ENCODE assay signal across 8 mouse cellular contexts in the genomic region with DNA sequence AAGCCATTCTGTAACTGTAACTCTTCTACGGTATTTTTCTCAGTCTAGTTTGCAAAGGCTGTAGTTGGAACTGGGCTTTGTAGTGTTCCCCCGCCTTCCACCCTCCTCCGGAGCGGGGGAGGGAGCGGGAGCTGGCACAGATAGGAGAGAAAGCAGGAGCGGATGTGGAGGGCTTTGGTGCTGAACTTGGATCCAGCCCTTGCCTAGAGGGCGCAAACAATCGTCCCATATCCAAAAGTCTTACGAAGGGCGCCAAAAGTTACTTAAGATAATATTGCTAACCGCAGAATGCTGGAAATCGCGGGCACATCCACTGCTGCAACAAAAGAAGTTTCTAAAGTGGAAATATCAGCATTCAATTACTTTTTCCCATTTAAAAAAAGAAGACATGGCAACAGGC. TPM values are rescaled to one million over a fixed set of nuclear protein-coding genes. Genes with fewer than 3 reads are reported as not detected.
DNase-seq lines count a peak whose midpoint lies in the region; ATAC-seq lines count a peak whose summit lies in the region.

No protein-coding gene starts in this region.

- 0% methylated on average over 13 of the region's 13 CpGs for WGBS in forebrain, embryonic 12.5 days

- peak overlapping the region; percentile 84 for H3K27ac ChIP-seq in forebrain, embryonic 12.5 days

- intact Hi-C loops in heart, postnatal 25 days (cut with DNase I) = loop anchor here (2.0 to 5.0 kb wide), 2 partner anchors 42 to 94 kb away; no protein-coding TSS in a partner anchor

- peak; percentile 20 for DNase-seq in MN1 (ENCODE audit: low spot score)
- peak; percentile 78 for DNase-seq in adrenal gland, postnatal 25 days
- DNase-seq in heart, postnatal 25 days (ENCODE audit: low spot score) = peak; percentile 76
- peak; percentile 41 to 75 for DNase-seq in layer of hippocampus, postnatal 14 days (ENCODE audit: low spot score in 2 of 2)
- peak; percentile 85 for DNase-seq in lung, postnatal 36 days
- peak; percentile 56 for DNase-seq in right cerebral cortex, postnatal 25 days
- DNase-seq in c-Kit-positive CD71-positive TER-119-positive erythroid progenitor cells, embryonic 14.5 days (ENCODE audit: low spot score) = no peak

- ATAC-seq in forebrain, embryonic 12.5 days (ENCODE audit: low FRiP score) = no peak

- H3K4me2 ChIP-seq in forebrain, embryonic 12.5 days = peak overlapping the region; percentile 83

- H3K9ac ChIP-seq in forebrain, embryonic 12.5 days = 0 out of 2 replicates have a peak overlapping the region, but pooled peaks have one; percentile 1

- peaks cover 42% of the 10 kb centered on the region for H3K4me1 ChIP-seq in forebrain, embryonic 12.5 days

- H3K4me3 ChIP-seq in forebrain, embryonic 12.5 days (replicated peaks) = peak overlapping the region; percentile 27

- H3K27me3 ChIP-seq in forebrain, embryonic 12.5 days = no peaks in the 10 kb centered on the region

- H3K9me3 ChIP-seq in forebrain, embryonic 12.5 days = no peaks in the 10 kb centered on the region

- no peaks in the 10 kb centered on the region for H3K36me3 ChIP-seq in forebrain, embryonic 12.5 days (replicated peaks)

RNA-seq across cellular contexts. Expression of gene Nfia, which starts 2.5 kb away (rescaled TPM):
- total RNA-seq in adrenal gland, postnatal 25 days (2021) = 166 and 206 TPM in 2 replicates
- 62.1 and 67.2 TPM in 2 replicates for polyA plus RNA-seq in forebrain, embryonic 12.5 days (2016; fragmentation: Nextera tagmentation; extraction: Ambion mirVana)
- 100 to 1,000 TPM; 134 to 149 TPM for total RNA-seq in heart, postnatal 25 days (2021)
- 100 to 1,000 TPM; 131 to 132 TPM for total RNA-seq in layer of hippocampus, postnatal 14 days (2021)

RNA-seq across cellular contexts. Expression of gene E130114P18Rik, which starts 2.8 kb away (rescaled TPM):
- 1.1 TPM in 1 of 2 replicates, not detected in the other for total RNA-seq in adrenal gland, postnatal 25 days (2021)
- 50.8 and 52.3 TPM in 2 replicates for polyA plus RNA-seq in forebrain, embryonic 12.5 days (2016; fragmentation: Nextera tagmentation; extraction: Ambion mirVana)
- not detected for total RNA-seq in heart, postnatal 25 days (2021)
- 10 to 100 TPM in 1 of 2 experiments, 1 to 10 TPM in 1; 8.4 to 11.7 TPM for total RNA-seq in layer of hippocampus, postnatal 14 days (2021)
